Comparison of ENCODE assay signal across 9 mouse cellular contexts in genomic region chr1:54924309-54924685, GRCm38 (mm10). TPM values are rescaled to one million over a fixed set of nuclear protein-coding genes. Genes with fewer than 3 reads are reported as not detected.
DNase-seq lines count a peak whose midpoint lies in the region; ATAC-seq and TF ChIP-seq lines count a peak whose summit lies in the region.
"Had no signal": no experiment of that assay in that cellular context is flagged by ENCODE, and none has a peak within 500 bp of the region (broad histone marks: within the 10 kb centered on the region; RNA-seq: fewer than 3 reads in every experiment).

No protein-coding gene starts in this region.

- no peaks in the 10 kb centered on the region for H3K9me3 ChIP-seq in liver, embryonic 15.5 days (replicated peaks)
- H3K9me3 ChIP-seq: kidney, embryonic 15.5 days had no signal

- peaks cover 3% of the 10 kb centered on the region; the same call in 1 of the 2 replicates for H3K36me3 ChIP-seq in heart, adult 2 months (ENCODE audit: control insufficient read depth, insufficient read depth, low read length)
- H3K36me3 ChIP-seq in liver, embryonic 15.5 days (replicated peaks) = no peaks in the 10 kb centered on the region
- H3K36me3 ChIP-seq: kidney, embryonic 15.5 days had no signal

- peak; percentile 26 to 36 for DNase-seq in heart, adult 2 months
- DNase-seq in heart, postnatal 4 days = no peak
- peak; percentile 47 for DNase-seq in thymus, postnatal 14 days
- no peak for DNase-seq in thymus, postnatal 0 days (ENCODE audit: low spot score)
- peak; percentile 56 for DNase-seq in thymus, postnatal 4 days
- no peak for DNase-seq in layer of hippocampus, adult 9-11 months
- DNase-seq in adrenal gland, adult 2 months = no peak

- TF ChIP-seq POLR2A in heart, adult 2 months (IDR thresholded peaks at IDR 0.05; ENCODE audit: insufficient read depth, low read depth, low read length) = no peak

- H3K27ac ChIP-seq in heart, adult 2 months = peak overlapping the region; percentile 21; the same call in 1 of the 2 replicates
- H3K27ac ChIP-seq in liver, embryonic 15.5 days (replicated peaks) = no peak overlapping the region
- H3K27ac ChIP-seq: kidney, embryonic 15.5 days had no signal

- peaks cover 5% of the 10 kb centered on the region for H3K79me2 ChIP-seq in heart, adult 2 months (replicated peaks; ENCODE audit: control insufficient read depth, insufficient read depth, low read length)

- H3K27me3 ChIP-seq in heart, adult 2 months (ENCODE audit: control insufficient read depth, insufficient read depth, low read length) = no peaks in the 10 kb centered on the region
- peaks cover 47% of the 10 kb centered on the region for H3K27me3 ChIP-seq in liver, embryonic 15.5 days

- TF ChIP-seq CTCF in heart, adult 2 months (IDR thresholded peaks at IDR 0.05) = no peak

- H3K4me3 ChIP-seq in heart, adult 2 months = peak overlapping the region; percentile 27; the same call in 1 of the 2 replicates
- peak overlapping the region; percentile 67; the same call in 1 of the 2 replicates for H3K4me3 ChIP-seq in liver, embryonic 15.5 days (replicated peaks)

- intact Hi-C loops in heart, adult 2 months (cut with DNase I) = no loop called here

- H3K9ac ChIP-seq in heart, adult 2 months (ENCODE audit: low read depth, low read length) = peak overlapping the region; percentile 30; the same call in 1 of the 2 replicates
- H3K9ac ChIP-seq in liver, embryonic 15.5 days = no peak overlapping the region

- ATAC-seq in liver, embryonic 15.5 days (ENCODE audit: insufficient read depth) = no peak

- no peak for TF ChIP-seq EP300 in heart, adult 2 months (IDR thresholded peaks at IDR 0.05; ENCODE audit: insufficient read depth, low read depth, low read length)

- peak overlapping the region; percentile 83 for H3K4me2 ChIP-seq in liver, embryonic 15.5 days

- H3K4me1 ChIP-seq in heart, adult 2 months (ENCODE audit: control insufficient read depth, insufficient read depth, low read length) = peaks cover 7% of the 10 kb centered on the region
- peaks cover 21% of the 10 kb centered on the region for H3K4me1 ChIP-seq in liver, embryonic 15.5 days (replicated peaks)

- 70% methylated on average over 4 of the region's 4 CpGs for WGBS in heart, adult 2 months
- 37% methylated on average over 4 of the region's 4 CpGs for WGBS in liver, embryonic 15.5 days (ENCODE audit: insufficient replicate concordance)

RNA-seq across cellular contexts. Expression of gene Ankrd44, which starts 1.9 kb away (rescaled TPM):
- total RNA-seq in heart, adult 2 months (2021) = 10 to 100 TPM; 10.2 to 10.7 TPM
- 10.2 and 14.8 TPM in 2 replicates for polyA plus RNA-seq in heart, adult 2 months (2012; rRNA removed)
- 10 to 100 TPM; 18.0 to 20.9 TPM for total RNA-seq in heart, postnatal 4 days (2021)
- 34.3 and 42.6 TPM in 2 replicates for polyA plus RNA-seq in thymus, postnatal 0 days (2015; fragmentation: Nextera tagmentation; extraction: Ambion mirVana)
- polyA plus RNA-seq in liver, embryonic 15.5 days (2015; fragmentation: Nextera tagmentation; extraction: Ambion mirVana) = 3.7 and 4.7 TPM in 2 replicates
- total RNA-seq in adrenal gland, adult 2 months (2021) = 10 to 100 TPM; 12.7 to 17.0 TPM
- polyA plus RNA-seq in adrenal gland, adult 2 months (2012; rRNA removed) = 1.8 and 2.3 TPM in 2 replicates

Comparison
In these comparisons a context has a peak if more than half of its experiments do, and no peak if none do; other contexts are left out.
1. DNase-seq: peak in heart, adult 2 months (2 of 2), thymus, postnatal 14 days (single experiment) and thymus, postnatal 4 days (single experiment); none in heart, postnatal 4 days (single experiment), thymus, postnatal 0 days (single experiment), layer of hippocampus, adult 9-11 months (single experiment) and adrenal gland, adult 2 months (single experiment).